Mouse (Mus musculus): ENCODE results near the gene Taar3. TPM values are rescaled to one million over a fixed set of nuclear protein-coding genes. Genes with fewer than 3 reads are reported as not detected.

Taar3 gene
- not detected for total RNA-seq (2021)

DNA sequence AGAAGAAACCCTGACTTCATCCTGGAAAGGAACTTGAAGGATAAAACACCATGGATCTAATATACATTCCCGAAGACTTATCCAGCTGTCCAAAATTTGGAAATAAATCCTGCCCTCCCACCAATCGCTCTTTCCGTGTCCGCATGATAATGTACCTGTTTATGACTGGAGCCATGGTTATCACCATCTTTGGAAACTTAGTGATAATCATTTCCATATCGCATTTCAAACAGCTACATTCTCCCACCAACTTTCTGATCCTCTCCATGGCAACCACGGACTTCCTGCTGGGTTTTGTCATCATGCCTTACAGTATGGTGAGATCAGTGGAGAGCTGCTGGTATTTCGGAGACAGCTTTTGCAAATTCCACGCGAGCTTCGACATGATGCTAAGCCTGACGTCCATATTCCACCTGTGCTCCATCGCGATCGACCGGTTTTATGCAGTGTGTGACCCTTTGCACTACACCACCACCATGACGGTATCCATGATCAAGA, at the start of gene Taar3:
Taar3 (plus strand) TSS at position 51 of the 498 bp plus-strand sequence.
- intact Hi-C loops (cut with DNase I), result no loop called here
- peak in 1 of 2 experiments; percentile 21 for DNase-seq (ENCODE audit: low spot score in 2 of 2)

DNA sequence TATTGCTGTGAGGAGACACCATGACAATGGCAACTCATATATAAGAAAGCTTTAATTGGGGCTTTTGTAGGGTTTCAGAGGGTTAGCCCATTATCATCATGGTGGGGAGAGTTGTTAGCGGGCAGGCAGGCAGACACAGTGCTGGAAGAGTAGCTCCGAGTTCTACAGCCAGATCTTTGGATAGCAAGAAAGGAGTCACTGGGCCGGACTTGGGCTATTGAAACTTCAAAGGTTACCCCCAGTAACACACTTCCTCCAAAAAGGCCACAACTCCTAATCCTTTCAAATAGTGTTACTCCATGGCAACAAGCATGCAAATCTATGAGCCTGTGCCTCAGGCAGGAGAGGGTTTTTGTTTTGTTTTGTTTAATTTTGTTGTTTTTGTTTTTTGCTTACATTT, 48.2 kb upstream of the Taar3 start:
- no peak for DNase-seq (ENCODE audit: low spot score in 2 of 2)
- intact Hi-C loops (cut with DNase I), result no loop called here

DNA sequence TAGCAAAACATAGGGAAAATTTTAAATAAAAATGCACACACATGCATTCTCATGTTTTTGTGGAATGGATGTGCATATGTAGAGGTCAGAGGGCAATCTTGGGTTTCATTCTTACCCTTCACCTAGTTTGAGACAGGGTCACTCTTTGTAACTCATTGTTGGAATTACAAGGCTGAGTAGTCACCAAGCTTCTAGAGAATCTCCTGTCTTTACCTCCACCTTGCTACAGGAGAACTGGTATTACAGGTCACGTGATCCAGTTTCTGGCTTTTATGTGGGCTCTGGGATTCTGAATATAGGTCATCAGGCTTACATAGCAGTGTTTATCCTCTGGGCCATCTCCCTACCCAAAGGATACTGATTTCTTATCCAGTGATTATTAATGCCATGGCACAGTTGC, 43.7 kb upstream of the Taar3 start:
- no peak for DNase-seq (ENCODE audit: low spot score in 2 of 2)
- intact Hi-C loops (cut with DNase I), result no loop called here

DNA sequence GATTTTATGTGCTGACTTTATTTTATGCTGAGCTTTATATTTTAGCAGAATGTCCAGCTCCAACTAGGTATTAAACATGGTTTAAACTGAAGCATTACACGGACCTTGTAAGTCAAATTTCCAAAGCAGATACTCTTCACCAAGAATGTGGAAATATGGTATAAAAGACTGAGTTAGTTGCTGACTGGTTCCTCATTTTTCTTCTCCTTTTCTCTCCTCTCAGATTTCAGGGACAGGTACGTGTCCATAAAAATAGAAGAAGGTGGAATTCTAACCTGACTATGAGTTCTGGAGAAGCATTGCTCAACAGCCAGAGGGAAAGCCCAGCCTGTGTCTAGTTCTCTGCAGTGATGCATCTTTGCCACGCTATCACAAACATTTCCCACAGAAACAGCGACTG, 29.3 kb upstream of the Taar3 start, which contains the start of gene Taar1:
Taar1 (plus strand) TSS at position 301 of the 400 bp plus-strand sequence.
- DNase-seq (ENCODE audit: low spot score in 2 of 2), result no peak
- intact Hi-C loops (cut with DNase I), result no loop called here

DNA sequence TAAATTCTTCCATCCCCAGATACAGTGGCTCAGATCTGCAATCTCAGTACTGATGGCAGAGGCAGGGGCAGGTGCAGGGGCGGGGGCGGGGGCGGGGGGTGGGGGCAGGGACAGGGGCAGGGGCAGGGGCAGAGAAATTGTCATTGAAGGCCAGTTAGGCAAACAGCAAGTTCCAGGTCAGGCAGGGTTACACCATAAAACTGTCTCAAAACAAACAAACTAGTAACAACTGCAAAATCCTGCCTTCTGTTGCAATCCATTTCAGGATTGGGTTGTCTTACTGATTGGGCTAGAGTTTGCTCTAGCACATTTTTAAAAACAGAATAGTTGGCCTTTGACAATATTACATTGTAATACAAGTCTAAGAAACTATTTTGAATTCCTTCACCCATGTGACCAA, 26.9 kb upstream of the Taar3 start:
- no peak for DNase-seq (ENCODE audit: low spot score in 2 of 2)
- intact Hi-C loops (cut with DNase I), result no loop called here

DNA sequence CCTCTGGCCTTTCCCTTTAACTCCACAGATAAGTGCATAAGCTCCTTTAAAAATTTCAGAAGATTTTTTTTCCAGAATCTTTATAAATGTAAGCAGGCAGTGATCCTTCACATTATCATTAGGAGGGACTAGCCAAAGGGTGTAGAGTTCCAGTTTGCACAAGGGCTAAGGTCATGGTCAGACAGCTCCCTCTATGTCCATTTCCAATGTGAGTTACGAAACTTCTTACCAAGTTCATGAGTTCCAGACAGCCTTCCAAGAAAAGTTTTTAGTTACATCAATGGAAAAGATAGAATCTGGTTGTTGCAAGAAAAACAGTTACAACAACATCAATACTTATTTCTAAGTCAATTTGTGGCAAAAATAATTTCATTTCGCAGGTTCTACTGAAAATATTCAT, 25.4 kb upstream of the Taar3 start:
- intact Hi-C loops (cut with DNase I), result no loop called here

DNA sequence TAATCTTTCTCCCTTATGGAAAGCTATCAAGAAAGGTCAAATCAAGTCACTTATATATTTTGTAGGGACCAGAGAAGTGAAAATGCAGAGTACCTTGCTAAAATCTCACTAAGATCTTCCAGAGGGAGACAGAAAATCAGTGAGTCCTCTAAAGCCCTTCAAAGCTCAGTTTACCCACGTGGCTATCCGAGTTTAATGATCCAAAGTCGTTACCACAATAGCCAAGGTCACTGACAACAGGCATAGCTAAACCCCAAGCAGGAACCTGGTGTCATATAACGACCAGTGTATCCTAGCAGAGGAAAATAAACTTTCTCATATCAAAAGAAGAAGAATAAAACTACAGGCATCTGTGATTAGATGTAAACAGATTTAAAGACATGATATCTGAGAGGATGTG, 11.7 kb upstream of the Taar3 start:
- intact Hi-C loops (cut with DNase I), result no loop called here
- no peak for DNase-seq (ENCODE audit: low spot score in 2 of 2)

More for the DNA sequence above, 25.4 kb upstream of the Taar3 start:
- no peak for DNase-seq (ENCODE audit: low spot score in 2 of 2)

DNA sequence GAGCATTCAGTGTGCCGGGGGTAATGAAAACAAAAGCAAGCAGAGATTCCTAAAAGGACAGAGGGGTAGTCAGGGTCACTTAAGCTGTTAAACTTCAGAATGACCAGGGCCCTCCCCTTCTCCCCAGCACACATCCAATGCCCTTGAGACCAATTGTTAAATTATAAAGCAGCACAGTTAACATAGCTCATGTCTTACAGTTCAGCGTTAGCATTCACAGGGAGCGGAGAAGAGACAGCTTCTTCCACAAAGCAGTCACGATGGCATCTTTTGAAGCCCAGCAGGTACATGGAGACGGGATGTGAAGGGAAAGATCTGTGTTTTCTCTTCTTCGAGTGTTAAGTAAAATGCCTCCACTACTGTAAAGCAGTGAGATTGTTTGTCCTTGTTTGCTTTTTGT, 11.0 kb upstream of the Taar3 start, which contains the start of gene Taar2:
Taar2 (plus strand) TSS at position 261 of the 400 bp plus-strand sequence.
- DNase-seq (ENCODE audit: low spot score in 2 of 2), result no peak
- intact Hi-C loops (cut with DNase I), result no loop called here

DNA sequence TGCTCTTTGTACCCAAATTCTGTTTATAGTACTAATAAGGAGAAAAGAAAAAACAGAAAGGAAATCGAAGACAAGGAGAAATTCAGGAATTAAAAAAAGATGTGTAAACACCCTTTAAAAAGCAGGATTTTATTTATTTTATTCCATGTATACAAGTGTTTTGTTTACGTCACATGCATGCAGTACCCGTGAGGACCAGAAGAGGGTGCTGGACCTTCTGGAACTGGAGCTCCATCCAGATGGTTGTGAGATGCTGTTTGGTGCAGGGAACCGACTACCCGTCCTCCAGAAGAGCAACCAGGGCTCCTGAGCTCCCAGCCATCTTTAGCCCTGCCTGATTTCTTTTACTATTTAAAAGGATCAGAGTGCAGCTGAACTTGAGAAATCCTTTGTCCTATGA, 6.9 kb upstream of the Taar3 start:
- intact Hi-C loops (cut with DNase I), result no loop called here

DNA sequence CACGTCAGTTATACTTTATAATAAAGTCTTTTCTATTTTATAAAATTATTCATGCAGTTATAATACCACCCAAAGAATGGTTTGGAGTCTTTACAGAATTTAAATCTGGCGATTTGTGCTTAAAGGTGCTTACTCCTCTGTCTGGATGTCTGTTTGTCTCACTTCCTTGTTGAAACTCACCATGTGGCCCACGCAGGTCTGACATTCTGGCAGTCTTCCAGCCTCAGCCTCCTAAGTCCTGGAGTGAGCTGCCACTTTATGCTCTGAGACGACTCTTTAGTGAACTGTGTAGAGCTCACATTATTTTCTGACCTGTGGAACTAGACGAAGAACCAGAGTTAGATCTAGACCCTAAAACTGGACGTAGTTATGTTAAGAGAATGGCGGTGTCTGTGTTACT, 1.3 kb upstream of the Taar3 start:
- intact Hi-C loops (cut with DNase I), result no loop called here
- no peak for DNase-seq (ENCODE audit: low spot score in 2 of 2)

More for the DNA sequence above, 6.9 kb upstream of the Taar3 start:
- DNase-seq (ENCODE audit: low spot score in 2 of 2), result no peak

DNA sequence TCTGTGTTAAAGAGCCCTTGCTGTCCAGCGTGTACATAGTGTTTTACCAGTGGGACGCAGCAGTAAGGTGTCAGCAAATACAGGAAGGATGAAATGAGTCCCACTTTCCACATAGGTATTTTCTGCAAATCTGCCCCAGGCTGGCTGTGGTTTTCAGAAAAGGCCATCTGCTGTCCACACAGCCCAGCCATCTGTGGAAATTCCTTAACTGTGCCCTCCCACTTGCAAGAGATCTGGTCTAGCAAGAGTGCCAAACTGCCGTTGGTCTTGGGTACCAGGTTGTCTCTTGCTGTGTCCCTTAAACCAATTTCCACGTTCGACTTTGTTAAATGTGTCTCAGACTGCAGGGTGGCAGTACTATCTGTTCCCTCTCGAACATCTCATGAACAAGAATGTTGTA, 2.4 kb downstream of the Taar3 start:
- DNase-seq (ENCODE audit: low spot score in 2 of 2), result no peak
- intact Hi-C loops (cut with DNase I), result no loop called here

DNA sequence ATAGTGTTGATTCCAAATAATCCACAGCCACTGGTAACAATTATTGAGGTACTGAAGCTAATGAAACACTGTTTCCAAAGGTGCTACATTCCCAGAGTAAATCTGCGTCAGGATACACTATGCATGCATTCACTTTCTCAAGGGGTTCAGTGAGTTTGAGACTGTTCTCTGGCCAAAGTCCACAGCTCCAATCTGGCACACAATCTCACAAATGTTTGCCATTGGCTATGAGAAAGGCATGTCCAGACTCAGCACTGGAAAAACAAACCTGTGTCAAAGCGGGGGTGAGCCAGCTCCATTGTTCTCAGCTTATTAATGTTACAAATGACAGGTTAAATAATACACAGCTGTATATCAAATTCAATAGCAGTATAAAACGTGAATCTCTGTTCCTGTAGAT, 9.7 kb downstream of the Taar3 start:
- intact Hi-C loops (cut with DNase I), result no loop called here

DNA sequence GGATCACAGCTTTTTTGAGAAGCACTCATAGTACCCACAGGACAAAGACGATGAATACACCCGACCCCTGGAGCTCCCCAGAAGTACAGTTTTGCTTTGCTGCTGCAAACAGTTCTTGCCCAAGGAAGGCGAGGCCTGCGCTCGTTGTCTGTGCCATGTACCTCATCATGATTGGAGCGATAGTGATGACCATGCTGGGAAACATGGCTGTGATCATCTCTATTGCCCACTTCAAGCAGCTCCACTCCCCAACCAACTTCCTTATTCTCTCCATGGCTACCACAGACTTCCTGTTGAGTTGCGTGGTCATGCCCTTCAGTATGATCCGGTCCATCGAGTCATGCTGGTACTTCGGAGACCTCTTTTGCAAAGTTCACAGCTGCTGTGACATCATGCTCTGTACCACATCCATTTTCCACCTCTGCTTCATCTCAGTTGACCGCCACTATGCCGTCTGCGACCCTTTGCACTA, 11.1 kb downstream of the Taar3 start, which contains the start of gene Taar4:
Taar4 (plus strand) TSS at position 51 of the 472 bp plus-strand sequence.
- no peak for DNase-seq (ENCODE audit: low spot score in 2 of 2)
- intact Hi-C loops (cut with DNase I), result no loop called here

More for the DNA sequence above, 9.7 kb downstream of the Taar3 start:
- DNase-seq (ENCODE audit: low spot score in 2 of 2), result no peak

DNA sequence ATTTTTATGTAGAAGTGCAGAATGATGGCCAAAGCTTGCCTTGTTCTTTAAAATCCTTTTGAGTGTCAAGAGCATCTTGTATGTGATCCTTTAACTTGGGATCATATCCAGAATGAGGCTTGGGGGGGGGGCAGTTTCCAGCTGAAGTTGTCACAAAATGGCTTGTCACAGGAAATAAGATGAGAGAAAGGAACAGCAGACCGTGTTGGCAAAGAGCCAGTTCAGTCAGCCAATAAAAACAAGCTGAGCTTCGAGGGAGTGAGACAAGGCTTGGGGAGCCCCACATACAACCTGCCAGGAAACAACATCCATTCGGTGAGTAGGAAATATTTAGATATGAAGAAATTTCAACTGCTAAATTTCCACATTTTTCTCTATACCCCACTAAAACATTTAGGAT, 14.1 kb downstream of the Taar3 start:
- no peak for DNase-seq (ENCODE audit: low spot score in 2 of 2)
- intact Hi-C loops (cut with DNase I), result no loop called here

DNA sequence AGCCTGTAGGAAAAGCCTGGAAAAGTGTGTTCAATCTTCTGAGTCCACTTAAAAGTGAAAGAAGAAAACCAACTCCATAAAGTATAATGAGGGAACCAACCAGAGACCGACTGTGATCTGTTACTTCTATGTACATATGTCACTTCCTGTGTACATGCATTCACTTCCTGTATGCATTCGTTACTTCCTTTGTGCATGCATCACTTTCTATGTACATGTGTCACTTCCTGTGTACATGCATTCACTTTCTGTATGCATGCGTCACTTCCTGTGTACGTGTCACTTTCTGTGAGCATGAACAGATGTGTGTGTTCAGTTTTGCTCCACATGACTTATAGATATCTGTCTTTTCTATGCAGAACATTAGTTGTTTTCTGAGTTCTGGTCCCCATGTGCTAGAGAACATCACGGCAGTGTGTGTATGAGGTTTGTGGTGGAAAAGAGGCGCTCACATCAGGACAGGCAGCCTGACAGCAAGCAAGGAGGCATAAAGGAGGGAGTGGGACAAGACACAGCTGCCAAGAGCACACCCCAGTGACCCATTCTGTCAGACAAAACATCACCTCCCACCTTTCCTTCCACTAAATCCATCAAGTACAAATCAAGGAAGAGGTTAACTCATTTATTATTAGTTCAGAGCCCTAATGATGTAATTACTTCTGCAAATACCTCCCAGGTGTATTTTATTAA, 15.7 kb downstream of the Taar3 start:
- no peak for DNase-seq (ENCODE audit: low spot score in 2 of 2)
- intact Hi-C loops (cut with DNase I), result no loop called here

DNA sequence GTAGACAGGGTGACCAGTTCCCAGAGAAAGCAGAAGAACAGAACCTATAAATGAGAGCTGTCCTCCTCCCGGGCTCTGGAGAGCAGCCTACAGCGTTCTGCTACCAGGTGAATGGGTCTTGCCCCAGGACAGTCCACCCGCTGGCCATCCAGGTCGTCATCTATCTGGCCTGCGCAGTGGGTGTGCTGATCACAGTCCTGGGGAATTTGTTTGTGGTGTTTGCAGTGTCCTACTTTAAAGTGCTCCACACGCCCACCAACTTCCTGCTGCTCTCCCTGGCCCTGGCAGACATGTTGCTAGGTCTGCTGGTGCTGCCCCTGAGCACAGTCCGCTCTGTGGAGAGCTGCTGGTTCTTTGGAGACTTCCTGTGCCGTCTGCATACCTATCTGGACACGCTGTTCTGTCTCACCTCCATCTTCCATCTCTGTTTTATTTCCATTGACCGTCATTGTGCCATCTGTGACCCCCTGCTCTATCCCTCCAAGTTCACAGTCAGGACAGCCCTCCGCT, 21.4 kb downstream of the Taar3 start, which contains the start of gene Taar5:
Taar5 (plus strand) TSS at position 51 of the 510 bp plus-strand sequence.
- no peak for DNase-seq (ENCODE audit: low spot score in 2 of 2)
- intact Hi-C loops (cut with DNase I), result loop anchor here (10.0 kb wide), 1 partner anchor 144 kb away; no protein-coding TSS in a partner anchor

DNA sequence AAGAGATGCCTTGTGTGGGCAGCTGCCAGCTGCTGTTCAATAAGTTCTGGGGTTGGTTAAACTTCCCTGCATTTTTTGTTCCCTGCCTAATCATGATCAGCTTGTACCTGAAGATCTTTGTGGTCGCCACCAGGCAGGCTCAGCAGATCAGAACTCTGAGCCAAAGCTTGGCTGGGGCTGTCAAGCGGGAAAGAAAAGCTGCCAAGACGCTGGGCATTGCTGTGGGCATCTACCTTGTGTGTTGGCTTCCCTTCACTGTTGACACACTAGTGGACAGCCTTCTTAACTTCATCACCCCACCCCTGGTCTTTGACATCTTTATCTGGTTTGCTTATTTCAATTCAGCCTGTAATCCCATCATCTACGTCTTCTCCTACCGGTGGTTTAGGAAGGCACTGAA, 21.9 kb downstream of the Taar3 start:
- no peak for DNase-seq (ENCODE audit: low spot score in 2 of 2)
- intact Hi-C loops (cut with DNase I), result loop anchor here (10.0 kb wide), 1 partner anchor 144 kb away; no protein-coding TSS in a partner anchor

DNA sequence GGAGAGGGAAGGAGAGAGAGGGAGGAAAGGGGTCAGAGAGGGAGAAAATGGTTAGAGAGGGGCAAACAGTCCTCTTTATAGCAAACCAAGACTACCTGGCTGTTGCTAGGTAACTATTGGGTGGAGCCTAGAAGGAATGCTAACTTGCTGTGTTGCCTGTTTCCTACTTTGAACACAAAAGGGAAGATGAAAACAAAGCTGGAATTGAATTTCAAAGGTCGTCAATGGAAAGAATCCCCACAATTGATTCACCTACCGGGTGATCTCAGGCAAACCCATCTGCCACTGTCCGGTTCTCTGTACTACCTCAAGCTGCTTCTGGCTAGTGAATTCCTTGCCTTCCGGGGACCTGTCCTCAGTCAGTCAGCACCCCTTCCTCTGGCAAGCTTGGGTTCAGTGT, 28.6 kb downstream of the Taar3 start:
- DNase-seq (ENCODE audit: low spot score in 2 of 2), result no peak
- intact Hi-C loops (cut with DNase I), result loop anchor here (2.0 to 10.0 kb wide), 4 partner anchors 103 to 161 kb away; no protein-coding TSS in a partner anchor

DNA sequence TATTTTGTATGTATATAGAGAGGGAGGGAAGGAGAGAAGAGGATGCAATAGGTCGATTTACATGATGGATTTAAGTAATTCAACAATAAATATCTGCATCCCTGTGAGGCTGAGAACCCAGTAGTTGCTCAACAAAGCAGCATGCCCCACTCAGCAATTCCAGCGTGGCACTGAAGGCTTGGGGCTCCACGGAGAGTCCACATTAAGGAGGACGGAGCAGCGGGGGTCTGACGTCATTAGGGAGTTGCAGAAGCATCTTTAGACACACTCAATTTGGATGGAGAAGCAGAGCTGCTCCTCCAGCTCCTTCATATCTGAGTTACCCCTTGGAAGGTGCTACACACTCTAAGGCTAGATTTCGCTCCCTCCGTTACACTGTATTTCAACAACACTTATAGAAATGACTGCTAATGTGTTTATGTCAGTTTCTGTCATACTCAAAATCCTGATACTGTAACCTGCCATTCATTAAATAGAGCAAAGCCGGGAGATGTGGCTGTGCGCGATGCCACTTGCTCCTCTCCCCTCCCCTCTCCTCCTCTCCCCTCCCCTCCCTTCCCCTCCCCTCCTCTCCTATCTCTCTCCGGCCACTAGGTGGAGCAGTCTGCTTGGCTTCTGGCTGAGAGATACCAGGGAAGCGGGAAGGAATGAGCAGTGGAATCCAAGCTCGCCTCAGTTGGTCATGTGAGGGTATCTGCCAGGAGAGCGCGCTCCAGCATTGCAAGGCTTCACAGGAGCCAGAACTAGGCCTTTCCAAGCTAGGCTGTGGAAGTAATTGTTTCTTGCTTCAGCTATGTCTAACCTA, 29.7 kb downstream of the Taar3 start:
- peak; percentile 79 to 81 for DNase-seq (ENCODE audit: low spot score in 2 of 2)
- intact Hi-C loops (cut with DNase I), result loop anchor here (2.0 to 10.0 kb wide), 4 partner anchors 102 to 162 kb away; no protein-coding TSS in a partner anchor

DNA sequence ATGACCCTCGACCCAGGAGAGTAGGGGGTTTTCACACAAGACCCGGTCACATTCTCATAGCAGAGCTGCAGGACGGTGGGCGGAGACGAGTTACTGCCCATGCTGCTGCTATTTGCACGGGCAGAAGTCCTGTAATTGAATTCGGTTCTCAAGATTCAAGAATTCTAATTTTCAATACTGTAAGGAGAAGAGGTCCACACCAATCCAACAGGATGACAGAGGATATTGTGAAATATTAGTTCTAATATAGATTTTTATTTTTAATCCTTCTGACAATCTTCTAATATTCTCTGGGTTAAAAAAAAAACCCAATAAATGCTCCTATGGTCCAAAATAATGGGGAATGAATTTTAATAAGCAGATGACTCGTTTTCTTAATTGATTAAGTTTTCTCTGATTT, 36.2 kb downstream of the Taar3 start, which contains the start of gene Taar6:
Taar6 (minus strand) TSS at position 101 of the 400 bp plus-strand sequence.
- intact Hi-C loops (cut with DNase I), result no loop called here

More for the DNA sequence above, 36.2 kb downstream of the Taar3 start, which contains the start of gene Taar6:
- DNase-seq (ENCODE audit: low spot score in 2 of 2), result no peak

Data from left cerebral cortex, postnatal 25 days (tissue).